Mouse (Mus musculus) regulatory T cell (primary cell): ENCODE measurements around the gene Cd84.
"Not testable (repeated sequence)": the region's sequence is repeated elsewhere in the genome, so short reads cannot be mapped to it uniquely, and the experiment has no call there.

Experiments used
- in situ Hi-C: fragments of 300-600 bp; cut with MboI, MseI; formaldehyde crosslinking; loops from one replicate; pipeline ENCODE4 v1.15.1; 2025; ENCODE audit warnings: high pct_unique_total_duplicates

Gene Cd84

GRCm38 (mm10) chr1:171839488-171839887 lies at the start of gene Cd84:
Gene Cd84 (plus strand): TSS chr1:171839697.
- in situ Hi-C loops: no loop called here

GRCm38 (mm10) chr1:171791491-171791890 lies 48.0 kb upstream of the Cd84 start:
- in situ Hi-C loops: no loop called here

GRCm38 (mm10) chr1:171796185-171796584 lies 43.3 kb upstream of the Cd84 start:
- in situ Hi-C loops: no loop called here

GRCm38 (mm10) chr1:171797840-171798239 lies 41.7 kb upstream of the Cd84 start:
- in situ Hi-C loops: no loop called here

GRCm38 (mm10) chr1:171799648-171800047 lies 39.8 kb upstream of the Cd84 start:
- in situ Hi-C loops: no loop called here

GRCm38 (mm10) chr1:171811048-171811447 lies 28.4 kb upstream of the Cd84 start:
- in situ Hi-C loops: loop anchor here (10.0 kb wide), 1 partner anchor 304 kb away; no protein-coding TSS in a partner anchor

- in situ Hi-C loops: loop anchor here (5.0 to 10.0 kb wide), 2 partner anchors 197 to 299 kb away; no protein-coding TSS in a partner anchor
Observed at GRCm38 (mm10) chr1:171815545-171816439, 23.7 kb upstream of the Cd84 start.

GRCm38 (mm10) chr1:171816991-171817390 lies 22.5 kb upstream of the Cd84 start:
- in situ Hi-C loops: loop anchor here (5.0 to 10.0 kb wide), 2 partner anchors 195 to 298 kb away; no protein-coding TSS in a partner anchor

- in situ Hi-C loops: no loop called here
Observed at GRCm38 (mm10) chr1:171821331-171821730, 18.2 kb upstream of the Cd84 start.

- in situ Hi-C loops: no loop called here
Observed at GRCm38 (mm10) chr1:171825462-171825861, 14.0 kb upstream of the Cd84 start.

- in situ Hi-C loops: no loop called here
Observed at GRCm38 (mm10) chr1:171826164-171826563, 13.3 kb upstream of the Cd84 start.

GRCm38 (mm10) chr1:171827674-171828073 lies 11.8 kb upstream of the Cd84 start:
- in situ Hi-C loops: no loop called here

- in situ Hi-C loops: no loop called here
Observed at GRCm38 (mm10) chr1:171840450-171841023, 1.0 kb downstream of the Cd84 start.

GRCm38 (mm10) chr1:171845035-171845754 lies 5.7 kb downstream of the Cd84 start:
- in situ Hi-C loops: no loop called here

GRCm38 (mm10) chr1:171848201-171848600 lies 8.7 kb downstream of the Cd84 start:
- in situ Hi-C loops: no loop called here

GRCm38 (mm10) chr1:171848757-171849156 lies 9.3 kb downstream of the Cd84 start:
- in situ Hi-C loops: no loop called here

GRCm38 (mm10) chr1:171849454-171849853 lies 10.0 kb downstream of the Cd84 start:
- in situ Hi-C loops: no loop called here

GRCm38 (mm10) chr1:171865467-171865866 lies 26.0 kb downstream of the Cd84 start:
- in situ Hi-C loops: no loop called here

GRCm38 (mm10) chr1:171886989-171887388 lies 47.5 kb downstream of the Cd84 start:
- in situ Hi-C loops: no loop called here

- in situ Hi-C loops: not testable (repeated sequence)
Observed at GRCm38 (mm10) chr1:171895364-171895763, 55.9 kb downstream of the Cd84 start, which contains the start of gene Gm10521. Gene Gm10521 (plus strand): TSS chr1:171895664.

GRCm38 (mm10) chr1:171904011-171904410 lies 64.5 kb downstream of the Cd84 start:
- in situ Hi-C loops: no loop called here
